Mouse (Mus musculus) forebrain, embryonic 10.5 days (tissue): ENCODE measurements around the gene Tmx4. TPM values are rescaled to one million over a fixed set of nuclear protein-coding genes. Genes with fewer than 3 reads are reported as not detected.

Source experiments
- DNase-seq: peaks from one replicate; pipeline ENCODE4 v3.0.0-alpha.2; 2017; ENCODE audit warnings: low spot score; ENCODE audit errors: extremely low spot score
- H3K27ac ChIP-seq: fragments of 300-500 bp; sonication (generic); 2 replicates; pipeline ENCODE4 v1.5.1; 2016; ENCODE audit warnings: mild to moderate bottlenecking
- H3K27me3 ChIP-seq: fragments of 300-500 bp; sonication (generic); 2 replicates; pipeline ENCODE4 v1.6.1; 2016; ENCODE audit warnings: mild to moderate bottlenecking; ENCODE audit not compliant: poor library complexity, severe bottlenecking
- H3K36me3 ChIP-seq: fragments of 300-500 bp; sonication (generic); replicated peaks from 2 replicates; pipeline ENCODE4 v1.6.1; 2016; ENCODE audit warnings: mild to moderate bottlenecking, moderate library complexity
- H3K4me1 ChIP-seq: fragments of 300-500 bp; sonication (generic); 2 replicates; pipeline ENCODE4 v1.6.1; 2016
- H3K4me3 ChIP-seq: fragments of 300-500 bp; sonication (generic); 2 replicates; pipeline ENCODE4 v1.5.1; 2016; ENCODE audit warnings: mild to moderate bottlenecking, moderate library complexity
- H3K9me3 ChIP-seq: fragments of 300-500 bp; sonication (generic); 2 replicates; pipeline ENCODE4 v1.6.1; 2016; ENCODE audit warnings: mild to moderate bottlenecking, moderate library complexity
- whole genome bisulfite sequencing: fragments of 180-500 bp; shearing (Covaris S2); methylation state at CpG from one replicate; pipeline ENCODE4 v1.1.7; 2016; 5-methylcytosine and 5-hydroxymethylcytosine counted together
- polyA plus RNA-seq: library from polyadenylated mRNA; unstranded; fragments of >200 nt; fragmentation: Nextera tagmentation; extraction: Ambion mirVana; gene quantifications from 2 replicates; pipeline ENCODE4 v1.2.1, GENCODE M21; 2016

Gene Tmx4
- 27.1 and 27.7 TPM in 2 replicates for polyA plus RNA-seq

DNA sequence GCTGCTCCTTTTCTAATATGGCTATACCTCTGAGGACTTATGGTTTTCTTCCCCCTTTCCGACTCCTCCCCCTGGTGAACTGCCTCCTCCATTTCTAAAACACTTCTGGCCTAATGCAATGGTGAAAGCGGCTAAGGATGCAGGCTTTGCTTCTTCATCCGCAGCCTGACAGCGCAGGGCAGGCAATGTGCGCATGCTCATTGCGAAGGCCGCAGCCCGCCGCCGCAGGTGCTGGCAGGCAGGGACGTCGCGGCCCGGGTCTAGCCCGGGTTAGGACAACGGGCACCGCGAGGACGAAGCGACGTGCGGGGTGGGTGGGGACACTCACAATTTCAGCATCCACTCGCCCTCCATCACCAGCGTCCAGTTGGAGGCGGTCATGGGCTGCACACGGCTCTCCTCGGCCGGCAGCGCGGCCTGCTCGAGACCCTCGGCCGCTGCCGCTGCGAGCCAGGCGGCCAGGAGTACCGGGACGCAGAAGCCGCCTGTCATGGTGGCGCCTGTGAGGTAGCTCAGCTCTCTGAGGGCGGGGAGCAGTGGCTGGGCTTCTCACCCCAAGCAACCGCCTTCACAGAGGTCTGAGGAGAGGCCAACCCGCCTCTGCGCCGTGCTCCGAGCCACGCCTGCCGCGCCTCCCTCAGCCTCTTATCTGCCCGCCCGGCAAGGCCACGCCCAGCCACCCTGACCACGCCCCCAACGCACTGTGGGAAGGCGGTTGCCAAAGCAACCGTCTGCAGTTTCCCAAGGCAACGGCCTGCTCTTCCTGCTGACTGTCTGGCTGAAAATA is at the start of gene Tmx4:
Gene Tmx4, minus strand, starts transcription at position 632 of the 787 bp plus-strand sequence.
- peak; percentile 97 for DNase-seq
- Histone ChIP-seq H3K4me1 (peaks cover 35% of the 10 kb centered on the region), H3K9me3 (no peaks in the 10 kb centered on the region), H3K4me3 (peak within 1 kb of the TSS; percentile 75), H3K27ac (peak within 1 kb of the TSS; percentile 98), H3K36me3 (peaks cover 5% of the 10 kb centered on the region; the same call in 1 of the 2 replicates), H3K27me3 (no peaks in the 10 kb centered on the region)
- under 1% methylated on average over 57 of the region's 57 CpGs for WGBS

DNA sequence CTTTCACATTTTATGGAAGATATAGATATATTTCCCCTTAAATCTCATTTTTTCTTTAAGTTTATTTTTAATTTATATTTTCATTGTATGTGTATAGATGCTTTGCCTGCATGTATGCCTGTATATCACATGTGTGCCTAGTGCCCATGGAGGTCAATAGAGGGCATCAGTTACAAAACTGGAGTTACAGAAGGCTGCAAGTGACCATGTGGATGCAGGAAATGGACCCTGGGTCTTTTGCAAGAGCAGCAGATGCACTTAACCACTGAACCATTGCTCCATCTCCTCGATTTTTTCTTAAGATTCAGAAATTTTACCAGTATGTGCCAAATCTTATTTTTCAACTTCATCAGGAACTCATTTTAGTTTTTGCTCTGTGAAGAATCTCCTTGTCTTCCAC is 48.2 kb upstream of the Tmx4 start:
- no peaks in the 10 kb centered on the region for H3K9me3 ChIP-seq
- H3K27ac ChIP-seq = no peak overlapping the region
- H3K4me3 ChIP-seq = no peak overlapping the region
- H3K4me1 ChIP-seq = no peaks in the 10 kb centered on the region
- no peaks in the 10 kb centered on the region for H3K36me3 ChIP-seq
- 96% methylated on average over 1 of the region's 1 CpGs for WGBS
- no peaks in the 10 kb centered on the region for H3K27me3 ChIP-seq
- no peak for DNase-seq

DNA sequence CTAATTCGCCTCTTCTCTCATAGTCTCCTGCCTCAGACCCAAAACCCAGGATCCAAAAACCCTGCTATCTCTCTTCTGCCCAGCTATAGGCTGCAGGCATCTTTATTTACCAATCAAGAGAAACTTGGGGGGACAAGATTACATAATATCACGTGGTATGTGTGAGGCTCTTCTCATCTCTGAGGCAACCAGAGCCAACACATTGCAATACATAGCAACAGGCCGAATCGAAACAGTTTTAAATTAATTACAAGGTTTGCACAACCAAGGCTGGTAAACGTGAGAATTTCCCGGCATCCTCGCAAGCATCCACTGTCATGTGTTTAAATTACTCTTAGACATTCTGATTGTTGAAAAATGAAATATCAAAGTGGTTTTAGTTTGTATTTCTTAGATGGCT is 47.1 kb upstream of the Tmx4 start:
- WGBS = 91% methylated on average over 7 of the region's 7 CpGs
- DNase-seq = no peak
- Histone ChIP-seq H3K4me1 (no peaks in the 10 kb centered on the region), H3K36me3 (no peaks in the 10 kb centered on the region), H3K27me3 (no peaks in the 10 kb centered on the region), H3K4me3 (no peak overlapping the region), H3K27ac (no peak overlapping the region), H3K9me3 (no peaks in the 10 kb centered on the region)

DNA sequence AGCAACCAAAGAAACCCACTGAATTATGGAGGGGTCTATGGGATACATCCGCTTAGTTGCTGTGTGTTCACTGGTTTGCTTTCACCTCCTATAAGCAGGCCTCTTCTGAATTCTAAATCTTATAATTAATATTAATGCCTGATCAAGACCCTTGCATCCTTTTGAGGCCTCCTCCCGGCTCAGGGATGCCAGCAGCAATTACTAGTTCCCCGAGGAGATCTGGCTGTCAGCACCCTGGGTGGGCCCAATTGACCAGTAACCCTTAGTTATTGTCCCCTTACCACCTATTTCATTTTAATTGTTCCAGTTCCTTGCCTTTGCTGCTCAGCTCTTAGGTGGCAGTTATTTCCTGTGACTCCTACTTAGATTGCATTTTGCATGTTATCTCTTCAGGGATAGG is 38.4 kb upstream of the Tmx4 start:
- H3K9me3 ChIP-seq = no peaks in the 10 kb centered on the region
- H3K36me3 ChIP-seq = no peaks in the 10 kb centered on the region
- WGBS = 54% methylated on average over 3 of the region's 3 CpGs
- H3K27me3 ChIP-seq = no peaks in the 10 kb centered on the region
- no peak overlapping the region for H3K4me3 ChIP-seq
- DNase-seq = no peak
- H3K4me1 ChIP-seq = no peaks in the 10 kb centered on the region
- H3K27ac ChIP-seq = no peak overlapping the region

DNA sequence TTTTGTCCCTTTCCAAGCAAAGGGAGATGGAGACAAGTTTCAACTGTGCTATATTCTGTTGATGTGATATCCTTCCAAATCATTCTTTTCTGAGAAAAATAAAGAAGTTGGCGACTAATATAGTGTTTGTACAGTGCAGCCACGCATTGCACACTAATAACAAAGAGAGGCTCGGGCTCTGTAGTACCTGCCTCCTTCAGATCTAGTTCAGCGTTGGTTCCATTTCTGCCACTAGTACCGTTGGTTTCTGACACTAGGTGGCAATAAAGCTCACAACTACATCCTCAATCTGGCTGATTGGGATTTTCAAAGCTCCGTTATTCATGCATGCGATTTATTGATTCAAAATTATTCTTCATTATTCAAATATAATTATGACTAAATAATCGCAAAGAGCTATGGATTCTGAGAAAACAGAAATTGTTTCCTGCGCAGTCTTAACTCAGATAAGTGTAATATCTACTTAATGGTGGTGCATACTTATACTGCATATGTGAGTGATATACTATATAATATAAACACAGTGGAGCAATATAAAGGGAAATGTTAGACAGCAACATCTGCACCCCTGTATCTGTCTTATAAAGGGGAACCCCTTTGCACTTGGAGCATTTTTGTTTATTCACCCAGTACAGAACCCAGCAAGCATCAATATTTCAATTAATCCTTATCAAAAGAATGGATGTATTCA is 37.5 kb upstream of the Tmx4 start:
- Histone ChIP-seq H3K9me3 (no peaks in the 10 kb centered on the region), H3K27ac (no peak overlapping the region), H3K4me1 (no peaks in the 10 kb centered on the region), H3K4me3 (no peak overlapping the region), H3K27me3 (no peaks in the 10 kb centered on the region), H3K36me3 (no peaks in the 10 kb centered on the region)
- 44% methylated on average over 9 of the region's 9 CpGs for WGBS
- DNase-seq = no peak

DNA sequence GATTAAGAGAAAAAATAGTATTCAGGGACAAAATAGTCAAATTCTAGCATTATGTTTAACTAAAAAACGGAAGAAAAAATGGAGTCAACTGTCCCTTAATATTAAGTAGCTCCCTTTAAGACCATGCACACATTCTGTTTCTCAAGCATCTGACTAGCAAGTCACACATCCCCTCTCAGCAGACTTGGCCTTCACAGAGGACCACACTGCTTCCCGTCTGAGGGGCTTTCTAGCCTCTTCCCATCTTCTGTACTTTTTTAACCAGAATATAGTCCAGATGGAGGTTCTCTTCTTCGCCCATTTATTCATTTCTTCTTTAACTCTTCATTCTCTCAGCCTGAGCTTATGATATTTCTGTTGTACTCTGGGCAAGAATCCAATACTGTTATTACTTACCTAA is 35.6 kb upstream of the Tmx4 start:
- no peak overlapping the region for H3K4me3 ChIP-seq
- H3K27me3 ChIP-seq = no peaks in the 10 kb centered on the region
- no peak overlapping the region for H3K27ac ChIP-seq
- no peaks in the 10 kb centered on the region for H3K36me3 ChIP-seq
- WGBS = 78% methylated on average over 3 of the region's 3 CpGs
- no peak for DNase-seq
- H3K4me1 ChIP-seq = no peaks in the 10 kb centered on the region
- no peaks in the 10 kb centered on the region for H3K9me3 ChIP-seq

DNA sequence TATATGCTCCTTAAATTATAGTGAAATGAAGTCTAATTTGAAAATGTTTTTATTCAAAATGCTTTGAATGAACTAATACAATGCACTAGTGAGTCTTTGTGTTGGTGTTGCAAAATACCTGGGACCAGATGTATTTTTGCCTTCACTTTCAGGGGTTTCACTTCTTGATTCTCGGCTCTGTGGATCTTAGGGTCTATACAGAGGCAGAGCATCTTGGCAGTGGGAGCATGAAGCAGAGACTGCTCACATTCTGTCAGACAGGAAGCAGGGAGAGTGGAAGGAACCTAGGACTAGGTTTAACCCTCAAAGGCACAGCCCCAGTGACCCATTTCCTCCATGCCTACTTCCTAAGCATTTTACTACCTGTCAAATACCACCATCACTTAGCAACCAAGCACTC is 31.5 kb upstream of the Tmx4 start:
- Histone ChIP-seq H3K36me3 (no peaks in the 10 kb centered on the region), H3K27me3 (no peaks in the 10 kb centered on the region), H3K4me1 (no peaks in the 10 kb centered on the region), H3K9me3 (no peaks in the 10 kb centered on the region), H3K27ac (no peak overlapping the region), H3K4me3 (no peak overlapping the region)
- WGBS = 88% methylated on average over 1 of the region's 1 CpGs
- DNase-seq = no peak

DNA sequence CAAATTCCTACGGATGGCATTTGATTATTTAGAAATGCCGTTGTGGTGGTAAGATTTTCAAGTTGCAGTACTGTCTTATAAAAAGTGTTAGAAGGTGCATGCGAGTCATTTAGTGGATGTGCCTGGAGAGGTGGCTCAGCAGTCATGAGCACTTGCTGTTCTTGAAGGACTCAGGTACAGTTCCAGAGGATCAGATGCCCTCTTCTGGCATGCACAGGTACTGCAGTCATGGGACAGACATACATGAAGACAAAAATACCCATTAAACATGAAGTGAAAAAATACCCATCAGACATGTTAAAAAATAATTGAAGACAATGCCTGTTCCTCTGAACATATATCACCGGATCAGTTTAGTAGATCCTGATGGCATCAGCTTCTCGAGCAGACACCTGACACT is 29.7 kb upstream of the Tmx4 start:
- DNase-seq = peak; percentile 31
- Histone ChIP-seq H3K4me1 (no peaks in the 10 kb centered on the region), H3K9me3 (no peaks in the 10 kb centered on the region), H3K36me3 (no peaks in the 10 kb centered on the region), H3K4me3 (no peak overlapping the region), H3K27me3 (no peaks in the 10 kb centered on the region), H3K27ac (no peak overlapping the region)
- WGBS = 79% methylated on average over 5 of the region's 5 CpGs

DNA sequence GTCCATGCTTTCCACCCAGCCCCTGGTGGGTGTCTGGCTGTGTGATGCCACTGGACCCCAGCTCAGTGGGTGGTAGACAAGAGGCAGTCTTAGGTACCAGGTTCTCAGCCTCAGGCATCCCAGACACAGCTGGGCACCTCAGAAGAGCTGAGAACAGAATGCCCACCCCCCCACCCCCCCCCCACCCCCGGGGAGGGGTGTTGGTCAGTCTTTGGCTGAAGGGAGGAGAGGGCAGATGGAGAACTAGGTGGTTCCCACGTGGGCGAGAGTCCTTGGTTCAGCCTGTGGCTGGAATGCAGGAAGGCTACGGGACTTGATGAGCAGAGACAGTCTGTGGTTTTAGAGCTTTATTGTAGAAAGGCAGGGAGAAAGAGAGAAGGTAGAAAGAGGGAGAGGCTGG is 12.5 kb upstream of the Tmx4 start:
- H3K4me3 ChIP-seq = no peak overlapping the region
- DNase-seq = no peak
- peak overlapping the region; percentile 60 for H3K27ac ChIP-seq
- WGBS = 32% methylated on average over 4 of the region's 4 CpGs
- no peaks in the 10 kb centered on the region for H3K27me3 ChIP-seq
- H3K9me3 ChIP-seq = no peaks in the 10 kb centered on the region
- no peaks in the 10 kb centered on the region for H3K36me3 ChIP-seq
- H3K4me1 ChIP-seq = 0 out of 2 replicates have a peak, but pooled peaks cover 3% of the 10 kb centered on the region

DNA sequence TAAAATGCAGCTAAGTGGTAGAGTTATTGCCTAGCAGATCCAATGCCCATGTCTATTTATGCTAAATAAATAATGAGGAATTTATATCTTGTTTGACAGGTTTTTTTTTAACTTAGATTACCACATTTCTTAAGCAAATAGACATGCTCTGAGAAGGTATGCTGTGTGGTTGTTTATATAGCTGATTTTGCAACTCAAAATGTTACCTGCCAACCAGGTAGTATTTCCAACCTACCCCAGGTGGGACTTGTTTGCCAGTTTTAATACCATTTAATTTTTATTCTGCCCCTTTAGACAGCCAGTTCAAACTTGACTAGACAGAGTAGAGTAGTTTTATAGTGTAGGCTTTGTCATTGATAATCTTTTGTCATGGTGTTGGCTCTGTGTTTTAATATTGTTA is 10.7 kb upstream of the Tmx4 start:
- 0 out of 2 replicates have a peak, but pooled peaks cover 3% of the 10 kb centered on the region for H3K4me1 ChIP-seq
- no peak overlapping the region for H3K4me3 ChIP-seq
- H3K27ac ChIP-seq = no peak overlapping the region
- no peaks in the 10 kb centered on the region for H3K27me3 ChIP-seq
- DNase-seq = no peak
- no peaks in the 10 kb centered on the region for H3K36me3 ChIP-seq
- H3K9me3 ChIP-seq = no peaks in the 10 kb centered on the region

DNA sequence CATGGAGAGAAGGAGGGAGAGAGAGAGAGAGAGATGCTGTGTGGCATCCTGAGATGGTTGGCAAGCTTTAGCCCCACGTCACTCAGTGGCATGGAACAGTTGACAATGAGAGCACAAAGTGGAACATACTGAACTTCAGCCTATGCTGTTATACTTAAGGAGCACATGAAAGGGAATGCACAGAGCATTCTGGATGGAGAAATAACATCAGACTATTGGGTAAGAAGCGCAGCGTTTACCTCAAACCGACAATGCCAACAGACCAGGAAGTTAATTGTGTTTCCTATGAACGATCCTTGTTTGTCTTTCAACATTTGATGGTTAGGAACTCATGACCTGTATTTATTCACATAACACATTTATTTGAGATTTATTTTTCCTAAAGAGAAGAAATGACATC is 8.8 kb upstream of the Tmx4 start:
- Histone ChIP-seq H3K27ac (no peak overlapping the region), H3K9me3 (no peaks in the 10 kb centered on the region), H3K4me1 (0 out of 2 replicates have a peak, but pooled peaks cover 3% of the 10 kb centered on the region), H3K36me3 (no peaks in the 10 kb centered on the region), H3K27me3 (no peaks in the 10 kb centered on the region), H3K4me3 (no peak overlapping the region)
- WGBS = 91% methylated on average over 5 of the region's 5 CpGs
- DNase-seq = no peak

DNA sequence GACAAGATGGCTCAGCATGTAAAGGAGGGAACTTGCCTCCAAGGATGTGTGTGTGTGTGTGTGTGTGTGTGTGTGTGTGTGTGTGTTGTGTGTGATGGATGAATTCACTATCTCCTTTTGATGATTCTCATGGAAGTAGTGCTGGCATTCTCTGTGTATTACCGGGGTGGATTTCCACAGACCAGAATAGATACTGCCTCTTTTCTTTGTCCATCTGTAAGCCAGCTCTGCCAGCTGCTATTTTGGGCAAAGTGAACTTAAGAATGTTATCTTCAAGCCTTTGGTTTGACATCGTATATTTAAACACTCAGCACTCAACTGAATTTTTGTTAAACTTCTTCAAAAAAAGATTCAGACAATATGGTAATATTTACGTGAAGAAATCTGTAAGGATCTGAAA is 5.1 kb upstream of the Tmx4 start:
- 89% methylated on average over 3 of the region's 3 CpGs for WGBS
- Histone ChIP-seq H3K9me3 (no peaks in the 10 kb centered on the region), H3K36me3 (no peaks in the 10 kb centered on the region), H3K4me1 (peaks cover 18% of the 10 kb centered on the region), H3K4me3 (no peak overlapping the region), H3K27me3 (no peaks in the 10 kb centered on the region), H3K27ac (no peak overlapping the region)
- no peak for DNase-seq

DNA sequence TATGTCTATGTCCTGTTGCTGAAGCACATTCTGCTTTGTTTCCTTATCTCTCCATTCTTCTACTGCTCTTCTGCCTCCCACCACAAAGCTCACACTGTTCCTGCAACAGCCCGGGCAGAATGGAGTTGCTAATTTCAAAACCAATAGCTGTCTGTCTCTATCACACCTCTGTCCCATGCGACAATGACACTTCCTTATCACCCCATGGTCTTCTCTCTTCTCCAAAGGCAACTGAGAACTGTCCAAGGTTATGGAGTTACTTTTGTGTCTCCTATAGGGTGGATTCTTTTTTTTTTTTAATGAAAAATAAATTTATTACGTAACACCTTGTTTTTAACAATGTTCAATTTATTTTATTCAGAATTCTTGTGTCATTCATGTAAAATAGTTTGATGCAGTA is 1.8 kb upstream of the Tmx4 start:
- H3K4me3 ChIP-seq = no peak overlapping the region
- H3K27ac ChIP-seq = no peak overlapping the region
- H3K9me3 ChIP-seq = no peaks in the 10 kb centered on the region
- H3K4me1 ChIP-seq = peaks cover 35% of the 10 kb centered on the region
- no peaks in the 10 kb centered on the region for H3K27me3 ChIP-seq
- DNase-seq = no peak
- H3K36me3 ChIP-seq = no peaks in the 10 kb centered on the region
- WGBS = 83% methylated on average over 3 of the region's 3 CpGs
